Mouse (Mus musculus) urinary bladder, postnatal 14 days (tissue): Measurements from ENCODE around the gene D430042O09Rik.

Experiments
- DNase-seq: peaks from one replicate; pipeline ENCODE4 v3.0.0; 2021; ENCODE audit warnings: low spot score

Gene D430042O09Rik

DNA sequence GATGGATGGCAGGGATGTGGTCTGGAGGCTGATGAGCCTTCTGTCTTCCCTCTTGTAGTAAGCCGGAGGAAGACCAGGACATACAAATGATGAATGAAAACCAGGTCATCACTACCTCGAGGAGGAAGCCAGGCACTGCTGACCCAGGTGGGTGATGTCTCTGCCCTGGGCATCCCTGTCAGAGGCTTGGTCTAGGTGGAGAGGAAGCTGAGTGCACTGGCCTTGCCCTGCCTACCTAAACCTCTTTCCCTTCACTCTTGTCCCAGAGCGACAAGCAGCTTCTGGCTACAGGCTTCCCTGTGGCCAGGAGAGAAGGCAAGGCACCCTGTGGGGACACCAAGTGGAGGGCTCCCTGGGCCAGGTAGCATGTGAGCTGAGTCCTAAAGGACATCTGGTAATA is 165.2 kb downstream of the D430042O09Rik start:
- DNase-seq: no peak

DNA sequence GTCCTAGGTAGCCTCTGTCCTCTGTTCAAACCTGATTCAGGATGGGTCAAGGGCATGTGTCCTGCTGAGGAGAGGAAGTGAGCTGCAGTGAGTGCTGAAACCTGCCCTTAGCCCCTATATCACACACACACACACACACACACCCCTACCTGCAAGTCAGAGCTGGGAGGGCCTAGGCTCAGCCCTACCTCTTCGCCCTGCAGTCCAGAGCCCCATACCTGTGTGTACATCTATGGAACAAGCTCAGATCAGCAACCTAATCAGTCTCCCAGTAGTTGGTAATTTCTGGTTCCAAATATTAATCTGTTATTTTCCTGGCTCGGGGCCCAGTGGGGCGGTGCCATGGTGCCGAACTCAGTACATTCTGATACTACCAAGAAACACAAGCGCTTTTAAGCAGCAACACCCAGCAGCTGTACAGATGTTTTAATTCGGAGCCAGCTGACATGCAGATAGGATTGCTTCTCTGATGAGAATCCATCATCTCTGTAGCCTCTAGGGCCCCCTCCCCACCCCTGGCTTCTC is 166.3 kb downstream of the D430042O09Rik start:
- DNase-seq: no peak

DNA sequence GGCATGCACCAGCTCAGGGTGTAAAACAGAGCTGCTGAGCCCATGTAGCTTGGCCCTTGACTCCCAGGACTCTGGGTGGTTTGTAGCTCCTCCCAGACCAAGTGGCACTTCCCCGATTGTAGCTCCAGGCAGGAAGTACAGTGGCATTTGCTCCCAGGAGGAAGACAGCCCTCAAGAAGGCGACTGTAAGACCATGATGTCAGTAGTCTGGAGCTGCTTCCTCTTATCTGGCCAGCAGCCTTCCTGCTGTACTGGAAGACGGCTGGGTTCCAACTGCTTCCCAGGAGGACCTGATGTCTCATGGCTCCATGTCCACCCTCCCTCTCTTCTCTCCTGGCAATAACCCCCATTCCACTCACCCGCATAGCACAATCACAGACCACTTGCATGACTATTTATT is 170.4 kb downstream of the D430042O09Rik start:
- DNase-seq: no peak

DNA sequence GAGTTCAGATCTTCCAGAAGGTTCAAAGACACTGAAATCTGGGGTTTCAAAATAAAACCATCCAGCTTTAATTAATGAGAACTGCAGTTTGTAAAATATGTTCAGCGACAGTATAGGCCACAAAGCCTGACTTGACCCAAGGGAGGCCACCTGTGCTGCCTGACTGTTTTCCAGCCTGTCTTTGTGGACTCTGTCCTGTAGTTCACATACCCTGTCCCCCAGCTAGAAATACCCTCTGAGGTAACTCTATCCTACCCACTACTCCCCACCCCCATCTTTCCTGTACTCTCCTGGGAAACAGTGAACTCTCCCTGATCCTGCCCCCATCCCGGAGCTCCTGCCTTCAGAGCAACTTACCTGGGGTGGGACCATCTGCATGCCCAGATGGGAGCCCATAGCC is 175.5 kb downstream of the D430042O09Rik start:
- DNase-seq: no peak

DNA sequence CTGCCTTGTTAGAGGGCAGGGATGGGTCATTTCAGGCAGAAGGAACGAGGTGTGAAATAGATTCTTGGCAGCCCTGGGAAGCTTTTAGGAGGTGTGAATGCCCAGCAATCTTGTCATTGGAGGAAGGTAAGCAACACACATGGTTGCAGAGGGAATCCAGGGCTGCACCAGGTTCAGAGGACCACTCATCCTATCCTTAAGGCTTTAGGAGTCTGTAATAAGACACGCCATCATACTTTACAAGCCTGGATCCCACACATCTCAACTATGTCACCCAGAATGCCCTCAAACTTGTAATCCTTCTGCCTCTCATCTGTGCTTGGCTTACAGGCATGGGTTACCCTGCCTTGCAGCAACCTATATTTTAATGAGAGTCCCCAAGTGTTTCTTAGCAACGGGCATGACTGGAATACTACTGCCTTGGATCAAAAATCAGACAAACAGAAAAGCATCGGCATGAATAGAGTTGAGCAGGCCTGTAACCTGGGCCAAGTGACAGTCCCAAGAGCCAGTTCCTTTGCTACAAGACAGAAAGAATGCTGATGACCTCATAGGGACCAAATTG is 178.5 kb downstream of the D430042O09Rik start:
- DNase-seq: no peak

DNA sequence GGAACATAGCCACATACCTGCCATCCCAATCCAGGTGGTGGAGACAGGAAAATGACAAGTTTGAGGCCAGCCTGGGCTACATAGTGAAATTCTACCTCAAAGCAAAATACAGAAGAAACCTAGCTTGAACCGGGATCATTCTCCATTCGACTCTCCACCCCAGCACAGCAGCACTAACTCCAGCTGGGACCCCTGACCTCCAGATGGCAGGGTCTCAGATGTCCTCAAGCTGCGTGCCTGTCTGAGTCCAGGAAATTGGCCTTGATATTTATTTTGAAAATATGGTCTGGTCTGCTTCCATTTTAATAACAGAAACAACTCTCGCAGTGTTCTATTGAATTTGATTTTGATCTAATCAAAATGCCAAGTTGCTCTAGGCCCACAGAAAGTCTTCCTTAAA is 179.4 kb downstream of the D430042O09Rik start:
- no peak for DNase-seq

DNA sequence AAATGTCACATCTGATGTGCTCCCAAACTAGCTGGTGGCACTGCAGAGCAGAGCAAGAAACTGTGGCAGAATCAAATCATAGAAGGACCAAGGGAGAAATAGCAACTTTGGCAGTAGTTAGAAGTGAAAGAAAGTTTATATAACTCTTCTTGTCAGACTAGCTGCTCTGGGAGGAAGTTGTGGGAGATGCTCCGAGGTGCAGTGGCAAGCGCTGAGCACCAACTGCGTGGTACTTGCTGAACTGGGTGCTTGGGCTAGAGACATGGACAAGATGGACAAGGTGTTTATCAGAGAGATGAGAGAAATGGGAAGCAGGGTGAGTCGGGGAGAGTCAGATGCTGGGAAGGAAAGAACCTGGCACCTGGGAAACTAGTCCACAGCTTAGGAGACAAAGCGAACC is 180.1 kb downstream of the D430042O09Rik start:
- DNase-seq: no peak

DNA sequence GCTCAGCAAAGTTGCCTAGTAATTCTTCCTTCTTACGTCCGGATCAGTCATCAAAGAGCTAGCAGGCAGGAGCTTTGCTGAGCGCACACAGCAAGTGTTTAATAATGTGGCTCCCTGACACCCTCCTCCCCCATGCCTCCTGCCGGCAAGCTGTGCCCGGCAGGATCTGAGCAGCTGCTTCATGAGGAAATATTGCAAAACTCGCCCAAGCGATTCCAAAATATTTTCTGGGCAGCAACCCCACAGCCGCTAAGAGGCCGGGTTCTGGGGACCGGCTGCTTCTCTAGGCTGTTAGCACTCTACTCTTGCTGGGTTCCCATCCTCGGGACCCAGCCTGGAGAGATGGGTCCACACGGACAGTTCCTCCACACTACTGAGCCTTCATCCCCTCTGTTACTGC is 180.7 kb downstream of the D430042O09Rik start:
- peak; percentile 30 for DNase-seq

DNA sequence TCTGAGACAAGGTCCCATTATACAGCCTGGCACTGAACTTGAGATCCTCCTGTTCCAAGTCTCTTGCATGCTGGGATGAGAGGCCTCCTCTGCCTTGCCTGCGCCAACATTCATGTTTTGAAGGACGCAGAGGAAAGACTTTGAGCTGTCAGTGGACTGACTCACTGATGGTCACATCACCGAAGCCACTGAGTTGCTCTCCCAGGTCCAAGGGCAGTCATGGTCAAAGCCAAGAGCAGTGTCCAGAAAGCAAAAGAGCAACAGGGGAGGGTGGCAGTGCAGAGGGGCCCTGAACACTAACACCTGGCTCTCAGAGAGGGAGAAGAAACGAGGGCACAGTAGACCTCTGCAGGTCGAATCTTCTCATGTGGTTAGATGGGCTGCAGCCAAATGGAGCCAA is 185.9 kb downstream of the D430042O09Rik start:
- no peak for DNase-seq

DNA sequence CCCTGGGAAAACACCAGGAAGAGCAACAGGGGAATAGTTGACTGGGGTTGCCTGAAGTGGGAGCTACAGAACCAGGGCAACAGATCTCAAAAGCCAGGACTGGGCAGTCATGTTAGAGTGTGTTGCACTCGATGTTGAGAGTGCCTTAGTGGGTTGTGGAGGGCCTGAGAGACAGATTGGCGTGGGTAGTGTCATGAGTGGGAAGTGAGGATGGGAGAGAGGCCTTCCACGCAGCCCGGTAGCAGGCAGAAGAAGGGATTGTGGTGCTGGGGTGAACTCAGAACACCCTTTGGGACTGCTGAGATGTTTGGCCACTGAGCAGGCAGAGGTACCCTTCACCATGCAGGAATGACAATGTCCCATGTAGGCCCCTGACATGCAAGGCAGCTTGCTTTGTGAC is 189.4 kb downstream of the D430042O09Rik start:
- DNase-seq: no peak

DNA sequence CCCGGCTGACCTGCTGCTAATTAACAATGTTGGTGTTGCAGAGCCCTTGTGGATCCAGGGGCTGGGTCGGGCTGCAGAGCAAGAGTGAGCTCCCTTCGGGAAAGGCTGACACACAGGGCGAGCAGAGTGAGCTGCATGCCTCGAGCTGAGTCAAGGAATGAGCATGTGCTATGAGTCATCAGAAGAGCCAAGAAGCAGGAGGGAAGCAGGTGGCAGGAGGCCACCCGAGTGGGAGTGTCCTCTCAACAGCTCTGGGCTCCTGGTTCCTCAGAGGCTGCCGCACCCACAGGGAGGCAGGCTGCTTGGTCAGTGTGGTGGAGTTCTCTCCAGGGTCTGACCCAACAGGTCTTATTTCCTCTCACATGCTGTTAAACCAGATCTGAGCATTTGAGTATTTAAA is 191.3 kb downstream of the D430042O09Rik start:
- peak; percentile 87 for DNase-seq

DNA sequence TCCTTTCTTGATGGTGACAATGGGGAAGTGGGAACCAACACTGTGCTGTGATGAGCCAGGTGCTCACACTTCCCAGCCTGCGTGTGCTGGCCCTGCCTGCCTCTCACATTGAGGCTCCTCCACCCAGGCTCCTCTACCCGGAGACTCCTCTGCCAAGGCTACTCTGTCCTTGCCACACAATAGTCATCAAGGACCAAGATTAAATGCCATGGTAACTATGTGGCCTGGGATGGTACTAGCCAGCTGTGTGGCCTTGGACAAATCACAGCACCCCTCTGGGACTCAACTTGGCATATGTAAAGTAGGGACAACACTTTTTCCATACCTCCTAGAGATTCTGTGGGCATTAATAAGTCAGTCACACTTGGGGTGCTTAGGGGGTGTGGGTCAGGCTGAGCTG is 192.2 kb downstream of the D430042O09Rik start:
- no peak for DNase-seq

DNA sequence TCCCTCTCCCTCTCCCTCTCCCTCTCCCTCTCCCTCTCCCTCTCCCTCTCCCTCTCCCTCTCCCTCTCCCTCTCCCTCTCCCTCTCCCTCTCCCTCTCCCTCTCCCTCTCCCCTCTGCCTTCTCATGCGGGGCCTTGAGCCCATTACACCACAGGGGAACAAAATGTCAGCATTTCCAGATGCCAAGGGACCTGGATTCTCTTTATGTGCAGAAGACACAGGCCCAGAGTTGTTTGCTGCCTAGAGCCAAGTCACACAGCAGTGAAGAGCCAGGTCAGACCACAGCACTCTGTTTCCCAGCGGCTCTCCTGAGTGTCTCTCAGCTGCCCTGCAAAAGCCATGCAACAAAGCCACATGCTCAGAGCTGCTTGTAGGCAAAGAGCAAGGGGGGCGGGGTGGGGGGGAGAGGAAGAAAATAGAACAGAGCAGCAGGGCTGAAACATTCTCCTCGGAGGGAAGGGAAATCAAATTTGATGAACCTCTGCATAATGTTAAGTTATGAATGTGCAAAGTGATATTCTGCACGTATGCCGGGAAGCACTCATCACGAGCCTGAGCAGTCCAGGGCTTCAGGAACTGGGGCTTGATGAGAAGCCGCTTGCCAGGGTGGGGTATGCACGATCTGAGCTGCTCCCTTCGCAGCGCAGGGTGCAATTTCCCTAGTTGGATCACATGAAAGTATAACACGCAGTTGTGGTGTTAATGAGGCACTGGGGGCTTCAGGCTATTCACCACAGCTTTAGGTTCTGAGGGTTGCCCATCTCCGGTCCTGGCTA is 192.9 kb downstream of the D430042O09Rik start:
- no peak for DNase-seq

DNA sequence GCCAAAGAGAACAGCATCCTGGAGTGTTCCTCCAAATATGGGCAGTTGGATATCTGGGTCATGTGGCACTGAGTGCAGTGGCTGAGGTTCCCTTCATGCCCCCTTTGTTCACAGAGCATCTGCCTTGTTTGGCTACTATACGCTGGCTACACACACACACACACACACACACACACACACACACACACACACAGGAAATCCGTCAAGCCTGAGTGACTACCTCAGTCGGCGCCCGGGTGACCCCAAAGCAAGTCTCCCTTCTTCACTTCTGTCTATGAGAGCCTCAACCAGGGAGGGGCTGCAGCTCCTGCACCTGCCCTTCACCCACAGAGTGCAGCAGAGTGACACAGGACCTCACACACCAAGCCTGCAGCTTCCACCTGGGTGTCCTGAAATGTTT is 213.1 kb downstream of the D430042O09Rik start:
- no peak for DNase-seq

DNA sequence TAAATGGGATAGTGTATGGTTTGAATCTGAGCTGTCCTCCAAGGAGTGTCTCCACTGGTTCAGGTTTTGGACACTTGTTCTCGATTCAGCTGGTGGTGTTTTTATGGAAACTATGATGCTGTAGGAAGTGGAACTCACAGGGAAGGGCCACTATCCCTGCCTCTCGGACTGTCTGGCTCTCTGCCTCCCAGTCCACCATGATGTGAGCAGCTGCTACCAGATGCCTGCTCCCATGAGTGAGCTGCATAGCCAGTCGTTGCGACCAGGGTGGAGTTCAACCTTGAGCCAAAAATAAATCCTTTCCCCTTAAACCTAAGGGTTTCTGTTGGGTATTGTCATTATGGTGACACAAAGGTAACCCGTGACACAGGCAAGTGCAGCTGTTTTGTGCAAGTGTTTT is 216.4 kb downstream of the D430042O09Rik start:
- DNase-seq: no peak
